Mouse (Mus musculus) midbrain, embryonic 11.5 days (tissue): ENCODE data around the gene Slc8a3. TPM values are rescaled to one million over a fixed set of nuclear protein-coding genes. Genes with fewer than 3 reads are reported as not detected.

Experiments
- ATAC-seq: fragments of 200-750 bp; cut with Nextera tagmentation; 2 replicates; pipeline ENCODE4 v1.8.0; 2017; ENCODE audit warnings: moderate TSS enrichment, moderate library complexity; ENCODE audit not compliant: low FRiP score
- DNase-seq: peaks from one replicate; pipeline ENCODE4 v3.0.0; 2015; ENCODE audit warnings: low spot score; ENCODE audit errors: missing footprints
- H3K27ac ChIP-seq: fragments of 300-500 bp; sonication (generic); 2 replicates; pipeline ENCODE4 v1.5.1; 2014; ENCODE audit warnings: low read depth, low read length
- H3K27me3 ChIP-seq: fragments of 300-500 bp; sonication (generic); 2 replicates; pipeline ENCODE4 v1.6.1; 2014; ENCODE audit warnings: mild to moderate bottlenecking, low read length, moderate library complexity, mixed read lengths; ENCODE audit not compliant: control insufficient read depth, insufficient read depth
- H3K36me3 ChIP-seq: fragments of 300-500 bp; sonication (generic); 2 replicates; pipeline ENCODE4 v1.6.1; 2014; ENCODE audit warnings: mild to moderate bottlenecking, low read length, moderate library complexity, mixed read lengths; ENCODE audit not compliant: control insufficient read depth, insufficient read depth
- H3K4me1 ChIP-seq: fragments of 300-500 bp; sonication (generic); 2 replicates; pipeline ENCODE4 v1.6.1; 2014; ENCODE audit warnings: low read length; ENCODE audit not compliant: control insufficient read depth, insufficient read depth
- H3K4me2 ChIP-seq: fragments of 300-500 bp; sonication (generic); 2 replicates; pipeline ENCODE4 v1.6.1; 2014; ENCODE audit warnings: mild to moderate bottlenecking, moderate library complexity
- H3K4me3 ChIP-seq: fragments of 300-500 bp; sonication (generic); 2 replicates; pipeline ENCODE4 v1.5.1; 2014; ENCODE audit warnings: low read depth, low read length
- H3K9ac ChIP-seq: fragments of 300-500 bp; sonication (generic); 2 replicates; pipeline ENCODE4 v1.6.1; 2014; ENCODE audit warnings: low read length
- H3K9me3 ChIP-seq: fragments of 300-500 bp; sonication (generic); 2 replicates; pipeline ENCODE4 v1.6.1; 2016; ENCODE audit warnings: low read length; ENCODE audit not compliant: control insufficient read depth
- WGBS: fragments of 180-500 bp; shearing (Covaris S2); extraction: QIAGEN DNeasy Blood & Tissue Kit; methylation state at CpG from one replicate; pipeline ENCODE4 v1.1.7; 2014; 5-methylcytosine and 5-hydroxymethylcytosine counted together
- polyA plus RNA-seq: library from polyadenylated mRNA; unstranded; fragments of >200 nt; fragmentation: Nextera tagmentation; extraction: Ambion mirVana; gene quantifications from 2 replicates; pipeline ENCODE4 v1.2.1, GENCODE M21; 2014

The Slc8a3 gene
- polyA plus RNA-seq, 1 experiment from 2014 or later = 1.1 TPM

- no peak overlapping the region for H3K27ac ChIP-seq
Measured at GRCm38 (mm10) chr12:81317811-81318210, 15.2 kb downstream of the Slc8a3 start.

DNA sequence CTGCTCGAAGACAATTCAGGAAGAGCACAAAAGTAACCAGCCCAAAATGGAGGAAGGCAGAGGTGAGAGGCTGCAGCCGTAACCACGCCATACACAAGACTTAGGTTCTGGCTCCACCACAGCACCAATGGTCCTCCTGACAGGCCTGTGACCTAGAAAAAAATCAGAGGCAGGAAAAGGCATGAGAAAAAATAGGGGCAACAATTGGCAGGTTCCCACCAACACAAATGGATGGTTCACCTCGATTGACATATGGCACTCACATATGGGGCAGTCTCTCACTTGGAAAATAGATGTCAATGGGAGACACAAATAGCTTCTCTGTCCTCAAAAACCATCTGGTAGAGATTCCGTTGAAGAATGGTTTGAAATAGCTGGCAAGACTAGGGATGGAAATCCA is 17.0 kb downstream of the Slc8a3 start:
- no peak overlapping the region for H3K4me3 ChIP-seq
- no peak overlapping the region for H3K4me2 ChIP-seq
- H3K9me3 ChIP-seq = no peaks in the 10 kb centered on the region
- ATAC-seq (no peak), DNase-seq (peak; percentile 68)
- no peak overlapping the region for H3K27ac ChIP-seq
- H3K9ac ChIP-seq = no peak overlapping the region
- H3K4me1 ChIP-seq = peaks cover 5% of the 10 kb centered on the region
- WGBS = 92% methylated on average over 5 of the region's 5 CpGs
- H3K36me3 ChIP-seq = no peaks in the 10 kb centered on the region
- H3K27me3 ChIP-seq = no peaks in the 10 kb centered on the region

More at GRCm38 (mm10) chr12:81317811-81318210, 15.2 kb downstream of the Slc8a3 start:
- Histone ChIP-seq H3K4me3 (no peak overlapping the region), H3K4me2 (no peak overlapping the region), H3K36me3 (no peaks in the 10 kb centered on the region), H3K9ac (no peak overlapping the region), H3K27me3 (no peaks in the 10 kb centered on the region), H3K4me1 (peaks cover 5% of the 10 kb centered on the region), H3K9me3 (no peaks in the 10 kb centered on the region)
- DNase-seq (no peak), ATAC-seq (no peak)
- WGBS = 10% methylated on average over 2 of the region's 2 CpGs

DNA sequence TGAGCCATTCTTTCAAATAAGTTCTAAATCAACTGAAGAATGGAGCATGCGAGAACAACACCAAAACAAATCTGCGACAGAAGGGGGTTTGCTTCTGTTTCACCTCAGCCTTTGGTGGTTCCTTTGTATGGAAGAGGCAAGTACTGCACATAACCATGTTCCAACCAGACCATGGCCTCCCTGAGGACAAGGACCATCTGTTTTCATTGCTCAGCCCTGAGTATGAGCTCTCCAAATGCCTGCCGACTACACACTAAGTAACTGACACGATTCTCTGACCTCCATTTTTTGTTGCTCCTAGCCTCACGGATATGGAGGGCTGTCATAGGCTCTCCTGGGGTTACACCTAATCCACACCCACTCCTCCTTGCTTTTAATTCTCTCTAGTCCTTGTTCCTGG is 29.4 kb downstream of the Slc8a3 start:
- ATAC-seq = no peak
- H3K4me1 ChIP-seq = no peaks in the 10 kb centered on the region

DNA sequence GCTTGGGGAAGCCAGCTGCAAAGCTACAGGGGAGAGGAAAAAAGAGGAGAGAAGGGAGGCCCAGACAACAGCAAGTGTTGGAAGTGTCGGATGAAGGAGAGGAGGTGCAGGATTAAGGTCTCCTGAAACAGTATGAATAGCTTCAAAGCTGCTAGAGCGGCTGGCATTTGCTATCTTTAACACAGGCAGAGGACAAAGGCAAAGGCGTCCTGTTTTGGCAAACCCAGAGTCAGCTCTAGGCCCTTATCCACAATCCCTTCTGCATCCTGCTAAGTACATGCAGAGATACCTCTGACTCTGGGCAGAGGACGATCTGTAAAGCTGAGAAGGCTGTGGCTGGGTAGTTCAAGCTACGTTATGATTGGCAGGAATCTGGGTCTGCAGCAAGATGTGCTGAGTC is 38.4 kb downstream of the Slc8a3 start:
- H3K9ac ChIP-seq = no peak overlapping the region
- no peak overlapping the region for H3K4me3 ChIP-seq
- no peak overlapping the region for H3K27ac ChIP-seq
- ATAC-seq (no peak), DNase-seq (no peak)
- no peak overlapping the region for H3K4me2 ChIP-seq
- no peaks in the 10 kb centered on the region for H3K36me3 ChIP-seq
- H3K4me1 ChIP-seq = no peaks in the 10 kb centered on the region; the same call in 1 of the 2 replicates
- WGBS = 24% methylated on average over 5 of the region's 5 CpGs
- no peaks in the 10 kb centered on the region for H3K27me3 ChIP-seq
- no peaks in the 10 kb centered on the region for H3K9me3 ChIP-seq

More for the DNA sequence above, 29.4 kb downstream of the Slc8a3 start:
- no peak overlapping the region for H3K4me3 ChIP-seq
- H3K9me3 ChIP-seq = no peaks in the 10 kb centered on the region
- no peaks in the 10 kb centered on the region for H3K36me3 ChIP-seq
- no peak overlapping the region for H3K27ac ChIP-seq
- WGBS = 81% methylated on average over 5 of the region's 5 CpGs
- H3K27me3 ChIP-seq = no peaks in the 10 kb centered on the region
- no peak overlapping the region for H3K9ac ChIP-seq
- H3K4me2 ChIP-seq = no peak overlapping the region
- no peak for DNase-seq

DNA sequence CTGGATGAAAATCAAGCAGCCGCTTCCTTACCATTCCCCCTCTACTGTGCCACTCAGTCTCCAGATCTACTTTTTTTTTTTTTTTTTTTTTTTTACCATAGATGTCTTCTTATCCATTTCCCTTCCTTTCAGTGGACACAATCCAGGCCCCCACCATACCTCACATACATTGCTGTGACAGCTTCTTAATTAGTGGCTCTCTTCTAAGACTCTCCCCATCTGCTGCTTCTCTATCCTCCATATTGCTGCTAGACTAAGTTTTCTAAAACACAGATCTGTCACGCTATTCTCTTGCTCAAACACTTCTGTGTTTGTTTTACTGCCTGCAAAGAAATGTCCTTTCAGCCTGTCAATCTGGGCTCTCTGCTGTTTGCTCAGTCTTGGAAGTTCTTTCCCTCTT is 54.9 kb downstream of the Slc8a3 start:
- Histone ChIP-seq H3K27me3 (no peaks in the 10 kb centered on the region), H3K4me3 (no peak overlapping the region), H3K4me1 (peaks cover 7% of the 10 kb centered on the region; the same call in 1 of the 2 replicates), H3K9me3 (no peaks in the 10 kb centered on the region), H3K4me2 (no peak overlapping the region), H3K9ac (no peak overlapping the region), H3K36me3 (no peaks in the 10 kb centered on the region), H3K27ac (no peak overlapping the region)
- WGBS = 69% methylated on average over 2 of the region's 2 CpGs
- no peak for DNase-seq
- no peak for ATAC-seq

DNA sequence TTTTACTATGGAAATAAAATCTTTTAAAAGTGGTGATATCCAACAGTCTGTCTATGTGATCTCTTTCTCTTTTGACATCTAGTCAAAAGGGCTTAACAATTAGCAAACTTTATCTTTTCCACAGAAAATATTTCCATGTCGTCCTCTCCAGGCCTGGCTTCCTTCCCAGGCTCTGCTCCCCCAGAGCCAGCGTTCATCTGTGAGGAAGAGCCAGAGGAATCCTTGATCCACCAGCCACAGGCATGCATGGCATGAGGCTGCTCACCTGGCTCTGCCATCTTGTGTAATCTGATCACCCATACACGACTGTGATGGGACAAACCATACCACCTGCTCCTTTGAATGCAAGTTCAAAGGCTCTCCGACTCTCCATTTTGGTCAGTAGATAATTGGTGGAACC is 58.4 kb downstream of the Slc8a3 start:
- Histone ChIP-seq H3K27me3 (no peaks in the 10 kb centered on the region), H3K36me3 (no peaks in the 10 kb centered on the region), H3K9me3 (no peaks in the 10 kb centered on the region), H3K9ac (no peak overlapping the region), H3K27ac (no peak overlapping the region), H3K4me1 (peaks cover 7% of the 10 kb centered on the region; the same call in 1 of the 2 replicates), H3K4me2 (no peak overlapping the region), H3K4me3 (no peak overlapping the region)
- ATAC-seq = no peak
- no peak for DNase-seq
- 79% methylated on average over 4 of the region's 4 CpGs for WGBS

DNA sequence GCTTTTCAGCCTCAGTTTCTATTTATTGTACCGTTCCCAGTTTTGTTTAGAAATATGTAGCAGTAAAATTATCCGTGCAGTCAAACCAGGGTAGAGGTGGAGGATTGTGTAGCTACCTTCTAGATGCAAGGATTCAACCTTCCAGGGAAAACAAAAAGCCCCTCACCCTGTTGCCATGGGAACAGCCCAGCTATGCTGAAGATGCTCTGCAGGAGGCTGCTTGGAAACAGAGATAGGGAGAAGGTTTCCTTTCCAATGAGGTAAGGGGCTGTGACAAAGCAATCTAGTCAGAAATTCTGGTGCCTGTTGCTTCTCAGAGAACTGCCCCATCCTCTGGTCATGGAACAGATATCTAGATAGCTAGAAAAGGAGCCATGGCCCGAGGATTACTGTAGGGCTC is 59.6 kb downstream of the Slc8a3 start:
- Histone ChIP-seq H3K9ac (no peak overlapping the region), H3K9me3 (no peaks in the 10 kb centered on the region), H3K4me1 (peaks cover 7% of the 10 kb centered on the region; the same call in 1 of the 2 replicates), H3K36me3 (no peaks in the 10 kb centered on the region), H3K4me3 (no peak overlapping the region), H3K27me3 (no peaks in the 10 kb centered on the region), H3K4me2 (no peak overlapping the region), H3K27ac (no peak overlapping the region)
- DNase-seq (peak; percentile 85), ATAC-seq (no peak)
- WGBS = 13% methylated on average over 3 of the region's 3 CpGs

GRCm38 (mm10) chr12:81269246-81269645 is 63.7 kb downstream of the Slc8a3 start:
- DNase-seq (no peak), ATAC-seq (no peak)
- no peaks in the 10 kb centered on the region for H3K27me3 ChIP-seq
- peaks cover 7% of the 10 kb centered on the region; the same call in 1 of the 2 replicates for H3K4me1 ChIP-seq
- H3K4me2 ChIP-seq = no peak overlapping the region
- H3K36me3 ChIP-seq = no peaks in the 10 kb centered on the region
- 86% methylated on average over 5 of the region's 5 CpGs for WGBS
- no peak overlapping the region for H3K9ac ChIP-seq
- no peak overlapping the region for H3K4me3 ChIP-seq
- H3K9me3 ChIP-seq = no peaks in the 10 kb centered on the region
- H3K27ac ChIP-seq = no peak overlapping the region

DNA sequence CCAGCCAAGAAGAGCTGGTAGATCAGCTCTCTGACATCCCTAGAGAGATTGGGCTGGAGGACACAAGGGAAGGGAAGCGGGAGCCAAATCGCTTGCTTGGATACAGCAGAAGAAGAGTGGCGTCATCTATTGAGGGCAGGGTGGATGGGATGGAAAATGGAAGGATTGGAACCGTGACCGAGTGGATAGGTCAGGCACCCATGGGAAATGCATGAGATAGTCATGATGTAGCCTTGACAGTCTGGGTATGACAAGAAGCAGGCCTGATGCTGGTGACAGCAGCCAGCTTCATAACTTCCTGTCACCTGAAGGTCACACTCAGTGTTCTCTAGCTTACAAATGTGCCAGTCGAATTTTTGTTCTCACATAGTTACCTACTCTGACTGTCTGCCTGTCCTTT is 70.2 kb downstream of the Slc8a3 start:
- WGBS = 96% methylated on average over 6 of the region's 6 CpGs
- no peak overlapping the region for H3K4me2 ChIP-seq
- no peaks in the 10 kb centered on the region for H3K4me1 ChIP-seq
- ATAC-seq = no peak
- H3K27ac ChIP-seq = no peak overlapping the region
- no peak for DNase-seq
- no peaks in the 10 kb centered on the region for H3K36me3 ChIP-seq
- no peaks in the 10 kb centered on the region for H3K27me3 ChIP-seq
- H3K9me3 ChIP-seq = no peaks in the 10 kb centered on the region
- H3K4me3 ChIP-seq = no peak overlapping the region
- no peak overlapping the region for H3K9ac ChIP-seq

- ATAC-seq = no peak
- no peaks in the 10 kb centered on the region for H3K4me1 ChIP-seq
- 88% methylated on average over 3 of the region's 3 CpGs for WGBS
Measured at GRCm38 (mm10) chr12:81258215-81258614, 74.8 kb downstream of the Slc8a3 start.

More at GRCm38 (mm10) chr12:81258215-81258614, 74.8 kb downstream of the Slc8a3 start:
- H3K27me3 ChIP-seq = no peaks in the 10 kb centered on the region
- H3K36me3 ChIP-seq = no peaks in the 10 kb centered on the region
- H3K4me3 ChIP-seq = no peak overlapping the region
- no peak overlapping the region for H3K9ac ChIP-seq
- H3K27ac ChIP-seq = no peak overlapping the region
- H3K9me3 ChIP-seq = no peaks in the 10 kb centered on the region
- H3K4me2 ChIP-seq = no peak overlapping the region
- no peak for DNase-seq
